Mouse (Mus musculus): ENCODE data around the gene Olfr521. TPM values are rescaled to one million over a fixed set of nuclear protein-coding genes. Genes with fewer than 3 reads are reported as not detected.
"Not testable (repeated sequence)": the region's sequence is repeated elsewhere in the genome, so short reads cannot be mapped to it uniquely, and the experiment has no call there.

Olfr521 gene
- not detected in 2 replicates for polyA plus RNA-seq (2014; fragmentation: Nextera tagmentation; extraction: Ambion mirVana)

- no peak within 1 kb of the TSS for H3K4me3 ChIP-seq (replicated peaks; ENCODE audit: low read depth, low read length)
- H3K36me3 ChIP-seq (ENCODE audit: control insufficient read depth, insufficient read depth, low read length) = no peaks in the 10 kb centered on the region
- DNase-seq (no peak), ATAC-seq (ENCODE audit: low FRiP score, low TSS enrichment) (no peak)
- H3K9me3 ChIP-seq (ENCODE audit: control insufficient read depth, low read length) = peaks cover 9% of the 10 kb centered on the region; the same call in 1 of the 2 replicates
- WGBS = 92% methylated on average over 2 of the region's 2 CpGs
- H3K27ac ChIP-seq (replicated peaks; ENCODE audit: low read depth, low read length) = no peak within 1 kb of the TSS
- H3K9ac ChIP-seq (replicated peaks; ENCODE audit: low read length) = no peak within 1 kb of the TSS
- no peaks in the 10 kb centered on the region for H3K27me3 ChIP-seq (ENCODE audit: control insufficient read depth, insufficient read depth, low read length)
- no peak within 1 kb of the TSS for H3K4me2 ChIP-seq (ENCODE audit: low read length)
- H3K4me1 ChIP-seq (ENCODE audit: control insufficient read depth, insufficient read depth, low read length) = no peaks in the 10 kb centered on the region
These were observed at the start of gene Olfr521 for GRCm38 (mm10) chr7:99763207-99763606. Olfr521 (plus strand) TSS chr7:99763507.

DNA sequence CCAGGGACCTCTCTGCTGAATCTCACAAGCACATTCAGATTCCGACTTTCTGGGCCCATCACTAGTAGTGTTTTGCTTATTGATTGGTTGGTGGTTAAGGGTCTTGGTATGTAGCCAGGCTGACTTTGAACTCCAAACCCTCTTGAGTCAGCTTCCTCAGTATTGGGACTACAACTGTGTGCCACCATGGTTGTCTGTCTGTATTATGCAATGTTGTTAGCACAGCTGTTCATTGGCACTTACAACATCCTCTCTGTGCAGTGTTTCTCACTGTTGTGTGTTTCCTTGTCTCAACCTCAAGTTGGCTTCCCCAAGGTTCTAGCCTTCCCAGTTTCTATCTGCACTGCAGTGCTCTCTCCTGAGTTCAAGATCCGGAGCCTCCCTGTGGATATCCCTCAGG, 46.8 kb upstream of the Olfr521 start:
- no peak overlapping the region for H3K4me2 ChIP-seq (ENCODE audit: low read length)
- H3K27ac ChIP-seq (replicated peaks; ENCODE audit: low read depth, low read length) = no peak overlapping the region
- H3K4me1 ChIP-seq (ENCODE audit: control insufficient read depth, insufficient read depth, low read length) = no peaks in the 10 kb centered on the region
- no peaks in the 10 kb centered on the region for H3K9me3 ChIP-seq (ENCODE audit: control insufficient read depth, low read length)
- DNase-seq (no peak), ATAC-seq (ENCODE audit: low FRiP score, low TSS enrichment) (no peak)
- WGBS = 89% methylated on average over 2 of the region's 2 CpGs
- H3K9ac ChIP-seq (replicated peaks; ENCODE audit: low read length) = no peak overlapping the region
- H3K4me3 ChIP-seq (replicated peaks; ENCODE audit: low read depth, low read length) = no peak overlapping the region
- no peaks in the 10 kb centered on the region for H3K36me3 ChIP-seq (ENCODE audit: control insufficient read depth, insufficient read depth, low read length)
- no peaks in the 10 kb centered on the region for H3K27me3 ChIP-seq (ENCODE audit: control insufficient read depth, insufficient read depth, low read length)

- Histone ChIP-seq H3K9ac (replicated peaks; ENCODE audit: low read length) (no peak within 1 kb of the TSS), H3K27ac (replicated peaks; ENCODE audit: low read depth, low read length) (no peak within 1 kb of the TSS), H3K4me3 (replicated peaks; ENCODE audit: low read depth, low read length) (no peak within 1 kb of the TSS), H3K36me3 (ENCODE audit: control insufficient read depth, insufficient read depth, low read length) (no peaks in the 10 kb centered on the region), H3K4me2 (ENCODE audit: low read length) (no peak within 1 kb of the TSS), H3K9me3 (ENCODE audit: control insufficient read depth, low read length) (peaks cover 8% of the 10 kb centered on the region), H3K27me3 (ENCODE audit: control insufficient read depth, insufficient read depth, low read length) (no peaks in the 10 kb centered on the region), H3K4me1 (ENCODE audit: control insufficient read depth, insufficient read depth, low read length) (no peaks in the 10 kb centered on the region)
- 98% methylated on average over 2 of the region's 2 CpGs for WGBS
- ATAC-seq (ENCODE audit: low FRiP score, low TSS enrichment) (no peak), DNase-seq (no peak)
These were observed 33.3 kb upstream of the Olfr521 start, which contains the start of gene Olfr520 for GRCm38 (mm10) chr7:99729973-99730372. Olfr520 (plus strand) TSS chr7:99730273.

- 95% methylated on average over 2 of the region's 2 CpGs for WGBS
- Histone ChIP-seq H3K9ac (replicated peaks; ENCODE audit: low read length) (no peak overlapping the region), H3K9me3 (ENCODE audit: control insufficient read depth, low read length) (no peaks in the 10 kb centered on the region), H3K4me2 (ENCODE audit: low read length) (no peak overlapping the region), H3K36me3 (ENCODE audit: control insufficient read depth, insufficient read depth, low read length) (no peaks in the 10 kb centered on the region), H3K27me3 (ENCODE audit: control insufficient read depth, insufficient read depth, low read length) (no peaks in the 10 kb centered on the region), H3K4me3 (replicated peaks; ENCODE audit: low read depth, low read length) (no peak overlapping the region), H3K4me1 (ENCODE audit: control insufficient read depth, insufficient read depth, low read length) (no peaks in the 10 kb centered on the region), H3K27ac (replicated peaks; ENCODE audit: low read depth, low read length) (no peak overlapping the region)
- DNase-seq (no peak), ATAC-seq (ENCODE audit: low FRiP score, low TSS enrichment) (no peak)
These were observed 28.7 kb upstream of the Olfr521 start for GRCm38 (mm10) chr7:99734612-99735011.

GRCm38 (mm10) chr7:99735491-99735890, 27.8 kb upstream of the Olfr521 start:
- not testable (repeated sequence) for H3K9me3 ChIP-seq (ENCODE audit: control insufficient read depth, low read length); DNase-seq; H3K27ac ChIP-seq (replicated peaks; ENCODE audit: low read depth, low read length); H3K4me1 ChIP-seq (ENCODE audit: control insufficient read depth, insufficient read depth, low read length); ATAC-seq (ENCODE audit: low FRiP score, low TSS enrichment); H3K4me3 ChIP-seq (replicated peaks; ENCODE audit: low read depth, low read length); H3K9ac ChIP-seq (replicated peaks; ENCODE audit: low read length); H3K27me3 ChIP-seq (ENCODE audit: control insufficient read depth, insufficient read depth, low read length); H3K4me2 ChIP-seq (ENCODE audit: low read length); H3K36me3 ChIP-seq (ENCODE audit: control insufficient read depth, insufficient read depth, low read length)
- WGBS = 88% methylated on average over 9 of the region's 9 CpGs

DNA sequence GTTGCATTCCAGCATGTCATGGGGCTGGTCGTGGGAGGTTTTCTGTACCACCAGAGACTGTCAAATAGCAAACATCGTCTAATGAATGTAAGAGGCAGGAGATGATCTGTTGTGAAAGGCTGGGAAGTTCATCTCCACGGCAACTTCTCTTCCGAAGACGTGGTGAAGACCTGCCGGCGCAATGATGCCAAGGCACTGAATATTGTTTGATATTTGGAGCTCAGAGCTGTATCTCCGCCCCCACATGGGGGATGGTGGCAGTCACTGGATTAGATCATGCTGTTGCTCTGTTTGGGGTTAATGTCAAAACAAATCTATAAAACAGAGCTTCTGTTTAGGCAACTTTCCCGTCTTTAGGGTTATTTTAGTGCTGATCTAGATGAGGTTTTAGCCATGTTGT, 24.0 kb upstream of the Olfr521 start:
- Histone ChIP-seq H3K4me2 (ENCODE audit: low read length) (no peak overlapping the region), H3K27me3 (ENCODE audit: control insufficient read depth, insufficient read depth, low read length) (no peaks in the 10 kb centered on the region), H3K4me3 (replicated peaks; ENCODE audit: low read depth, low read length) (no peak overlapping the region), H3K9ac (replicated peaks; ENCODE audit: low read length) (no peak overlapping the region), H3K9me3 (ENCODE audit: control insufficient read depth, low read length) (no peaks in the 10 kb centered on the region), H3K27ac (replicated peaks; ENCODE audit: low read depth, low read length) (no peak overlapping the region), H3K36me3 (ENCODE audit: control insufficient read depth, insufficient read depth, low read length) (no peaks in the 10 kb centered on the region), H3K4me1 (ENCODE audit: control insufficient read depth, insufficient read depth, low read length) (no peaks in the 10 kb centered on the region)
- 42% methylated on average over 9 of the region's 9 CpGs for WGBS
- ATAC-seq (ENCODE audit: low FRiP score, low TSS enrichment) (no peak), DNase-seq (no peak)

DNA sequence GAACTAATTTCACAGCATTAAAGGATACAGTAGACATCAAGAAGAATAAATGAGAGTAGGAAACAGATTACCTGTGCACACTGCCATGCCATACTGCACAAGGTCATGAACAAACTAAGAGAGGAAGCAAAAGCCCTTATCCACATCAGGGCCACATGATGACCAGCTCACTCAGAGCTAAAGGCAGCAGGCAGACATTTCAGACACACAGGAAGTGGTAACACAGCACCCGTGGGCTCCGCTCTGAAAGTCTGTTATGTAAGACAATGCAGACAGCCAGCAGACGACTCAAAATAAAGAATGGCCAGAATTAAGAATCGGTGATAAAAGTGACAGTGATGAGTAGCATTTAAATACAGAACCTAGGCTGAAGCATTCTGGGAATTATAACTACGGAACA, 18.1 kb downstream of the Olfr521 start:
- Histone ChIP-seq H3K9ac (replicated peaks; ENCODE audit: low read length) (no peak overlapping the region), H3K36me3 (ENCODE audit: control insufficient read depth, insufficient read depth, low read length) (no peaks in the 10 kb centered on the region), H3K27me3 (ENCODE audit: control insufficient read depth, insufficient read depth, low read length) (no peaks in the 10 kb centered on the region), H3K4me2 (ENCODE audit: low read length) (no peak overlapping the region), H3K27ac (replicated peaks; ENCODE audit: low read depth, low read length) (no peak overlapping the region), H3K4me3 (replicated peaks; ENCODE audit: low read depth, low read length) (no peak overlapping the region), H3K9me3 (ENCODE audit: control insufficient read depth, low read length) (no peaks in the 10 kb centered on the region), H3K4me1 (ENCODE audit: control insufficient read depth, insufficient read depth, low read length) (no peaks in the 10 kb centered on the region)
- ATAC-seq (ENCODE audit: low FRiP score, low TSS enrichment) (no peak), DNase-seq (no peak)
- 82% methylated on average over 5 of the region's 5 CpGs for WGBS

- no peak for ATAC-seq (ENCODE audit: low FRiP score, low TSS enrichment)
- Histone ChIP-seq H3K4me2 (ENCODE audit: low read length) (no peak overlapping the region), H3K9me3 (ENCODE audit: control insufficient read depth, low read length) (no peaks in the 10 kb centered on the region), H3K4me1 (ENCODE audit: control insufficient read depth, insufficient read depth, low read length) (no peaks in the 10 kb centered on the region), H3K36me3 (ENCODE audit: control insufficient read depth, insufficient read depth, low read length) (no peaks in the 10 kb centered on the region), H3K27ac (replicated peaks; ENCODE audit: low read depth, low read length) (no peak overlapping the region), H3K4me3 (replicated peaks; ENCODE audit: low read depth, low read length) (no peak overlapping the region), H3K9ac (replicated peaks; ENCODE audit: low read length) (no peak overlapping the region), H3K27me3 (ENCODE audit: control insufficient read depth, insufficient read depth, low read length) (no peaks in the 10 kb centered on the region)
- WGBS = 90% methylated on average over 2 of the region's 2 CpGs
- DNase-seq = no peak
These were observed 18.6 kb downstream of the Olfr521 start for GRCm38 (mm10) chr7:99781916-99782315.

- H3K9ac ChIP-seq (replicated peaks; ENCODE audit: low read length) = no peak overlapping the region
- ATAC-seq (ENCODE audit: low FRiP score, low TSS enrichment) (no peak), DNase-seq (no peak)
- no peaks in the 10 kb centered on the region for H3K27me3 ChIP-seq (ENCODE audit: control insufficient read depth, insufficient read depth, low read length)
- H3K36me3 ChIP-seq (ENCODE audit: control insufficient read depth, insufficient read depth, low read length) = no peaks in the 10 kb centered on the region
- H3K27ac ChIP-seq (replicated peaks; ENCODE audit: low read depth, low read length) = no peak overlapping the region
- H3K4me1 ChIP-seq (ENCODE audit: control insufficient read depth, insufficient read depth, low read length) = no peaks in the 10 kb centered on the region; the same call in 1 of the 2 replicates
- no peaks in the 10 kb centered on the region for H3K9me3 ChIP-seq (ENCODE audit: control insufficient read depth, low read length)
- H3K4me2 ChIP-seq (ENCODE audit: low read length) = no peak overlapping the region
- 61% methylated on average over 7 of the region's 7 CpGs for WGBS
- H3K4me3 ChIP-seq (replicated peaks; ENCODE audit: low read depth, low read length) = no peak overlapping the region
These were observed 20.1 kb downstream of the Olfr521 start for GRCm38 (mm10) chr7:99783421-99783820.
